Mouse (Mus musculus) right cerebral cortex, postnatal 14 days (tissue): Measurements from ENCODE around the gene Rgs17.
A peak's percentile ranks its signal among the peaks of the same experiment; 100 is the strongest.
"Not testable (repeated sequence)": the region's sequence is repeated elsewhere in the genome, so short reads cannot be mapped to it uniquely, and the experiment has no call there.

Experiments used
- DNase-seq: peaks from one replicate; pipeline ENCODE4 v3.0.0; 2022

The Rgs17 gene

DNA sequence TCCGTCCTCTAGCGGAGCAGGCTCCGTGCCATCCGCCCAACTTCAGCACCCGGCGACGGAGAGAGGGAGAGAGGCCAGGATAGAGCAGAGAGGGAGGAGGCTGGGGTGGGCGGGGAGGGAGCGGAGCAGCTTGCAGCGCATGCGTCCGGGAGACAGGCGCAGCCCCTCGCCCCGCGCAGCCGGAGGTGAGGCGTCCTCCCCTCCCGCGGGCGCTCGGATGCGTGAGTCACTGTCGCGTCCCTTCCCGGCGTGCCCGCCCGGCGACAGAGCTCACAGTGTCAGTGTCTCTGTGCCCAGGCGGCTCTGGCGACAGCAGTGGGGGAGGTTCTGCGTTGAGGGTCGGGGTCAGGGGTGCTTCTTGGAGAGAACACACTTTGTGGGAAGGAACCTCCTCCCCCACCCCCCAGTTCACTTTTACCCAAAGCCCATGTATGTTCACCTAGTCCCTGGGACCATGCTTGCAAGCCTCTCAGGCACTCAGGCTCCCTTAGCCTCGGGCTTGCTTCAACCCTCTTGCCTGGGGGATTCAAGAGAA, at the start of gene Rgs17:
Rgs17 (minus strand) TSS at position 107 of the 535 bp plus-strand sequence.
- peak; percentile 75 for DNase-seq

DNA sequence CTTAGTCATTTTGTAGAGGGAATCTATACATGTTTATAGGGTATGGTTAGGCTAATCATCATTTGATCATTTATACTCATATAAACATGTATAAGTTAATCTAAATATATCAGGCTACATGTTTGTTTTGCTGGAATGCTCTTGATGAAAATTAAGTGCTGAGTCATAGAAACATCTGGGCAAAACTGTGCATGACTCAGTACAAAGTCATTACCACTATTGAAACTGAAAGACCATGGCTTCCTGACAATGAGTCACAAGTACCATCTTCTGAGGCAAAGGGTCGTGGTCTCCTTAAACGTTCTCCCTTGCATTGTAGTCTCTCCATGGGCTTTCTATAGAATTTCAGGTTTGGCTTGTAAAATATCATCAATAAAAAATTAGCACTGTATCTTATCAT, 45.5 kb upstream of the Rgs17 start:
- DNase-seq, result no peak

DNA sequence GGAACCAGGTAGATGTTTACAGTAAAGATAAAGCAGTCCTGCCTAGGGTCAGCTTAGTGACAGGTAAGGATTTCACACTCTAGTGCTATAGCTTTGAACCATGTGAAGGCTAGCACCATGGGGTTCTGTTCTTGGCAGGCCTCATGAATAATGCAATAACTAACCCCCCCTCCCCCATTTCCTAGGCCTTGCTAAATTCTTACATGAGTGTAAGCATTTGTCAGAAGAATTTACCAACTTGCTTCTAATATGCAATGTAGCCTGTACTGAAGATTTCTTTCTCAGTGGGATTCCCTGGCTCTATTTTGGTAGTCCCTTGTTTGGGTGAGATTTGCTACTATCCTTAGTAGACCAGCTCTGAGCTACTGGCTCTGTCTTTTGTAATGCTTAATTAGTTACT, 31.6 kb upstream of the Rgs17 start:
- DNase-seq, result not testable (repeated sequence)

DNA sequence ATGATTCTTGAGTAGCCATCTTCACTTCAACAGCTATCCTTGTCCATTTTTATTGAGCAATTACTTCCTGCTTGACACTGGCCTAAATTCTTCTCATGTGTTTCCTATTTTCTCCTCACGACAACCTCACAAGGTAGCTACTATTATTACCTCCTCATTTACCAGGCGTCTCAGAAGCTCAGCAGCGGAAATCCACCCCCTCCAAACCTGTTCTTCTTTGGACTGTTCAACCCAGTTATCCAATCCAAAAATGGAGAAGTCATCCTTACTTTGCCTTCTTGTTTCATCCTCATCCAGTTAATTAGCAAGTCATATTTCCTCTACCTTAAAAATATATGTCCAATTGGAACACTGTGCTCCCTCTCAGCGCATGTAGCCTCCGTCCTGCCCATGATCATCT, 2.1 kb upstream of the Rgs17 start:
- DNase-seq, result no peak

- peak; percentile 9 for DNase-seq
Observed at GRCm38 (mm10) chr10:5923096-5923495, 896 bp upstream of the Rgs17 start.

- DNase-seq, result peak; percentile 33
Observed at GRCm38 (mm10) chr10:5921771-5922170, 429 bp downstream of the Rgs17 start.

DNA sequence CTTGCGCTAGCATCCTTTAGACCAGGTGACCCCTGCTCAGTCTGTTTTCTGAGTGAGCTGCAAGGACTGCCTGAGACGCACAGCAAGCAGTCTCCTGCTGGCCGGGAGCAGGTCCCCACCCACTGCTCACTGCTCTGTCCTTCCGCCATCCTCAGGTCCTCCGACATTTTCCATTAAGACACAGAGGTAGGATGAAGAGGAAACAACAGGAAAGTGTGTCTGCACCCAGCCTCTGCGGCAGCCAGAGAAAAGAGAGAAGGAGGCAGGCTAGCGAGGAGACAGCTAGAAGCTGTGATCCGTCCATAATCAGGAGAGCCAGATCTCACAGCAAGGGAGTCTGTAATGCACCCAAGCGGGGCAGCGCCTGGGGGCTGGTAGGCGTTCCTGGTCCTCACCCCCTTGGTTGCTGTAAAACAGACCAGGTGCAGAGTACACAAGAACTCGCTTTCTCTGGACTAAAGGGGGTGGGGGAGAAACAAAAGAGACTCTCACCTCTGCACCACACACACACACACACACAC, 1.1 kb downstream of the Rgs17 start:
- peak; percentile 23 for DNase-seq

- DNase-seq, result peak; percentile 8
Observed at GRCm38 (mm10) chr10:5904399-5904798, 17.8 kb downstream of the Rgs17 start.

DNA sequence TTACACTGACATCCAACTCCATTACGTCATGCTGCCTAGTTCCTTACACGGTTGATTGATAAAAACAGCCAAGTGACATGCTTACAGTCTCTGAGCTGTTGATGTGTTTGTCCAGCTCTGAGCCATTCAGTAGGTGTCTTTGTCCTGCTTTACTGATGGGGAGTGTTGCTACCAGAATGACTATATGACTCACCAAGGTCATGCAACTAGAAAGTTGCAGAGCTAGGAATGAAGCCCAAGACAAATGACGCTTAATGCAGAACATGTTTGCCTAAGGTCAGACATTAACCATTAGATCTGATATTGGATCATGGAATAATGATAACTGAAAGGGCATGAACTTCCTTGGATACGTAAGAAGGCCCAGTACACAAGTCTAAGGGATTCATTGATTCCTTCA, 20.4 kb downstream of the Rgs17 start:
- DNase-seq, result no peak

- no peak for DNase-seq
Observed at GRCm38 (mm10) chr10:5900731-5901130, 21.5 kb downstream of the Rgs17 start.

DNA sequence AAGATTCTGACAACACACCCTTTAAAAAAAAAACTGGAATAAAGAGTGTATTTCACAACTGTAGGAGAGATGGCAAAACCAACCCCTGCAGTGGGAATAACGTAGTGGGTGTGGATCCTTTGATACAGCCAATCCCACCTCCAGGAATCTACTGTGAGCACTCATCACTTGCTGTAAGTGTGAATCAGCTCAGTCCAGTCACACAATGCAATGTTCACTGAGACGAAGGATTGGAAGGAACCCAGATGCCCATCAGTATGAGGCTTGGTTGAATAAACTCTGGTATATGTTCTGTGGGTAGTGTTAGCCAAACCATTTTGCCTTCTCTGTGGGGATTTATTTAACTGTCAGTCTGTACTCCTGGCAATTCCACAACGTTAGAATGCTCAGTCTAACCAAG, 45.1 kb downstream of the Rgs17 start:
- no peak for DNase-seq

DNA sequence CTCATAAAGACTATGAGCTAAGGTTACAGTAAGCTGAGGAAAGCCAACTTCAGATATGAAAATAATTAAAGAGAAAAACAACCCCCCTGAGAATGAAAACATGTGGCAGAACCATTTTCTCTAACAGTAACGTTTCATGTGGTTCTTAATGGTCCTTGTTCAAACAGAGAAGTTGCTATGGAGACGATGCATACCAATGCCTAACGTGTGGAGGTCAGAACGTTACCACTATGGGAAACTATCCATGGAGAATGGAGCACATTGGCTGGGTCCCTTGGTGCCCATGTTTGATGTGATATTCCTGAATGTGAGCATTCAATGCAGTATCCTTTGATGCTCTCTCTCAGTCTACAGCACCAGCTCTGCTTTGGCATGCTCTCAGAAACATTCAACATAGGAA, 51.1 kb downstream of the Rgs17 start:
- no peak for DNase-seq

- no peak for DNase-seq
Observed at GRCm38 (mm10) chr10:5867981-5868552, 54.1 kb downstream of the Rgs17 start.

DNA sequence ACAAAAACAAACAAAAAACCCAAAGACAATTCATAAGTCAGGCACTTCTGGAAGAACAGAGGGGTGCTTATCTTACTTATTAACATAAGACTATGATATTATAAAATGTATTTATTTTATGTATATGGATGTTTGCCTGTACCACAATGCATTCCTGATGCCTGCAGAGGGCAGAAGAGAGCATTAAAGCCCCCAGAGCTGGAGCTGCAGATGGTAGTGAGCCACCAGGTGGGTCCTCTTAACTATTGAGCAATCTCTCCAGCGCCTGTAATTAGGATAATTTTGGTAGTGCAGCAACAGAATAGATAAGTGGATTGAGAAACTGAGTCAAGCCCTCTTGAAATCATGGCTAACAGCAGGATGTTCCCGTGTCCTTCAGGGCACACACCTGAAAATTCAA, 56.2 kb downstream of the Rgs17 start:
- DNase-seq, result no peak

DNA sequence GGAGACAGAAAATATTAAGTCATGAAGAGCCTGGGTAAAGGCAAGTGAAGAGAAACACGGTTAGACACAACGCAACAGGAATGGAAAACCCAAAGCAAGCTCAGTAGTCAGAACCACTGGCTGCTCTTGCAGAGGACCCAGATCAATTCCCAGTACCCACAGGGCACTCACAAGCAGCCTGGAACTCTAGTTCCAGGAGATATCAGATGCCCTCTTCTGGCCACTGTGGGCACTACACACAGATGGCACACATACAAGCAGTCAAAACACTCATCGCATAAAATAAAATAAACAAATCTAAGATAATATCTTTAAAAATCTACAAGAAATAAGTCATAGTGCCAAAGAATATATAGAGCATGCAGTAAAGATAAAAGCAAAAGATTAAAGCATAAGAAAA, 59.5 kb downstream of the Rgs17 start:
- DNase-seq, result no peak

- DNase-seq, result no peak
Observed at GRCm38 (mm10) chr10:5860849-5861248, 61.4 kb downstream of the Rgs17 start.

GRCm38 (mm10) chr10:5859729-5860128, 62.5 kb downstream of the Rgs17 start:
- DNase-seq, result no peak

- no peak for DNase-seq
Observed at GRCm38 (mm10) chr10:5857996-5858549, 64.1 kb downstream of the Rgs17 start.

GRCm38 (mm10) chr10:5853290-5853868, 68.8 kb downstream of the Rgs17 start:
- DNase-seq, result no peak

GRCm38 (mm10) chr10:5846939-5847338, 75.3 kb downstream of the Rgs17 start:
- DNase-seq, result no peak

- peak; percentile 64 for DNase-seq
Observed at GRCm38 (mm10) chr10:5841369-5841768, 80.8 kb downstream of the Rgs17 start.

GRCm38 (mm10) chr10:5826336-5827025, 95.7 kb downstream of the Rgs17 start:
- DNase-seq, result no peak

DNA sequence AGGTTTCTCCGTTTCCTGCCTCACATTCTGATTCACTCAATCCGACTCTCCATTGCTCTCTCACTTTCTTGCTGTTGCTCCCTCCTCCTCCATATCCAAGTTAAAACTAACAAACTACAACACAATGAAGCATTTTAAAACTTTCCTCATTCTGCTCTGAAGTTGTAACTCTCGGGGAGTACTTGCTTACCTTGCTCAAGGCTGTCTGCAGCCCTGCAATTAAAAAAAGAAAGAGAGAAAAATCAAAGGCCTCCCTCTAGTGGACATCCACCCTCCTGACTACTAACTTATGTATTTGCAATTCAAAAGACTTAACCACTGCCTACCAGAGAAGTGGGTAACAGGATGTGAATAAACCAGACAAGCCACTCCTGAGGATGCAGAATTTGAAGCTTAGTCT, 97.4 kb downstream of the Rgs17 start:
- no peak for DNase-seq
